ENCODE assay signal across 15 mouse cellular contexts in genomic region chr6:4427122-4427521, GRCm38 (mm10).
"Had no signal": no experiment of that assay in that cellular context is flagged by ENCODE, and none has a peak within 500 bp of the region (broad histone marks: within the 10 kb centered on the region; RNA-seq: fewer than 3 reads in every experiment).

No protein-coding gene starts in this region.

- H3K4me3 ChIP-seq: neural tube, embryonic 15.5 days; stomach, embryonic 15.5 days had no signal

- H3K9ac ChIP-seq: neural tube, embryonic 15.5 days; stomach, embryonic 15.5 days had no signal

- H3K27me3 ChIP-seq: neural tube, embryonic 15.5 days; stomach, embryonic 15.5 days had no signal

- H3K27ac ChIP-seq: neural tube, embryonic 15.5 days; stomach, embryonic 15.5 days; stomach, postnatal 0 days had no signal

- H3K36me3 ChIP-seq: neural tube, embryonic 15.5 days; stomach, embryonic 15.5 days had no signal

- DNase-seq: retina, postnatal 1 day; right cerebral cortex, adult 18-20 months; right cerebral cortex, postnatal 14 days; right cerebral cortex, postnatal 25 days; right cerebral cortex, postnatal 4 days; spleen, adult 18-20 months; thymus, adult 18-20 months; thymus, adult 2 months; thymus, postnatal 14 days; thymus, postnatal 25 days; thymus, postnatal 36 days; thymus, postnatal 4 days had no signal

- H3K4me1 ChIP-seq: neural tube, embryonic 15.5 days; stomach, embryonic 15.5 days had no signal
